Mouse (Mus musculus) limb, embryonic 15.5 days (tissue): ENCODE data around the gene Zfp719. TPM values are rescaled to one million over a fixed set of nuclear protein-coding genes. Genes with fewer than 3 reads are reported as not detected.

ENCODE experiments used
- ATAC-seq: fragments of 200-750 bp; cut with Nextera tagmentation; 2 replicates; pipeline ENCODE4 v1.8.0; 2017; ENCODE audit warnings: low read depth, moderate TSS enrichment; ENCODE audit not compliant: insufficient number of reproducible peaks, low FRiP score, low TSS enrichment
- H3K27ac ChIP-seq: fragments of 300-500 bp; sonication (generic); 2 replicates; pipeline ENCODE4 v1.5.1; 2015; ENCODE audit warnings: moderate library complexity, mild to moderate bottlenecking, inconsistent platforms
- H3K27me3 ChIP-seq: fragments of 300-500 bp; sonication (generic); 2 replicates; pipeline ENCODE4 v1.6.1; 2015; ENCODE audit warnings: inconsistent platforms
- H3K36me3 ChIP-seq: fragments of 300-500 bp; sonication (generic); 2 replicates; pipeline ENCODE4 v1.6.1; 2015; ENCODE audit warnings: inconsistent platforms
- H3K4me1 ChIP-seq: fragments of 300-500 bp; sonication (generic); 2 replicates; pipeline ENCODE4 v1.6.1; 2015; ENCODE audit warnings: inconsistent platforms
- H3K4me2 ChIP-seq: fragments of 300-500 bp; sonication (generic); 2 replicates; pipeline ENCODE4 v1.6.1; 2015; ENCODE audit warnings: mild to moderate bottlenecking, inconsistent platforms
- H3K4me3 ChIP-seq: fragments of 300-500 bp; sonication (generic); 2 replicates; pipeline ENCODE4 v1.5.1; 2015; ENCODE audit warnings: mild to moderate bottlenecking, inconsistent platforms
- H3K9ac ChIP-seq: fragments of 300-500 bp; sonication (generic); 2 replicates; pipeline ENCODE4 v1.6.1; 2015; ENCODE audit warnings: inconsistent platforms
- H3K9me3 ChIP-seq: fragments of 300-500 bp; sonication (generic); 2 replicates; pipeline ENCODE4 v1.6.1; 2016; ENCODE audit warnings: inconsistent platforms
- WGBS: fragments of 180-500 bp; shearing (Covaris S2); methylation state at CpG from one replicate; pipeline ENCODE4 v1.1.7; 2015; 5-methylcytosine and 5-hydroxymethylcytosine counted together
- polyA plus RNA-seq: library from polyadenylated mRNA; unstranded; fragments of >200 nt; fragmentation: Nextera tagmentation; extraction: Ambion mirVana; gene quantifications from 2 replicates; pipeline ENCODE4 v1.2.1, GENCODE M21; 2015

Gene Zfp719
- polyA plus RNA-seq, 1 experiment from 2014 or later = 14.2 TPM

- no peak overlapping the region for H3K4me2 ChIP-seq
- WGBS = 55% methylated on average over 1 of the region's 1 CpGs
- H3K9ac ChIP-seq = no peak overlapping the region
- 0 out of 2 replicates have a peak, but pooled peaks cover 5% of the 10 kb centered on the region for H3K4me1 ChIP-seq
- no peak overlapping the region for H3K27ac ChIP-seq
- ATAC-seq = no peak
- no peaks in the 10 kb centered on the region for H3K36me3 ChIP-seq
- no peak overlapping the region for H3K4me3 ChIP-seq
- H3K27me3 ChIP-seq = no peaks in the 10 kb centered on the region
- no peaks in the 10 kb centered on the region for H3K9me3 ChIP-seq
Observed at GRCm38 (mm10) chr7:43556901-43557300, 22.5 kb upstream of the Zfp719 start.

- H3K4me1 ChIP-seq = peaks cover 13% of the 10 kb centered on the region
- no peaks in the 10 kb centered on the region for H3K27me3 ChIP-seq
- H3K27ac ChIP-seq = peak within 1 kb of the TSS; percentile 89
- WGBS = under 1% methylated on average over 27 of the region's 27 CpGs
- peak within 1 kb of the TSS; percentile 81 for H3K4me2 ChIP-seq
- peak within 1 kb of the TSS; percentile 71 for H3K4me3 ChIP-seq
- peak; percentile 85 for ATAC-seq
- peaks cover 15% of the 10 kb centered on the region for H3K36me3 ChIP-seq
- peak within 1 kb of the TSS; percentile 76 for H3K9ac ChIP-seq
- H3K9me3 ChIP-seq = no peaks in the 10 kb centered on the region
Observed at GRCm38 (mm10) chr7:43562006-43562633, 17.3 kb upstream of the Zfp719 start, which contains the start of gene Zfp658. Zfp658 (plus strand) TSS chr7:43562256.

DNA sequence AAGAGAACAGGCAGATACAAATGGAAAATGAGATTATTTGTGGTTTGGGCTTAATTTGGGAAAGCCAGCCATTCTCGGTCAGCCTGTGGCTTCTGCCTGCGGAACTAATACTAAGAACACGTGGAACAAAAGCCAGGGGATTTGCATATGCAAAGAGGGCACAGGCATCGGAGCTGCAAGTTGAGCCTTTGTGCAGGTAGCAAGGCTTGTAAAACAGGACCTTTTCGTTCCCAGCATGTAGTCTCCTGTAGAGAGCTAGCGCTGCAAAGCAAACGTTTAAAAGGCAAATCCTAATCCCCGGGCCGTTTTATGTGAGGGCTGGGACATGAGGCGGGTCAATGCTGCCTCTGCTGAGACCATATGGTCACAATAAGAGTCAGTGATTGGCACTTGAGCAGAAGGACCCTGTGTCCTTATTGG lies 16.7 kb upstream of the Zfp719 start:
- peak overlapping the region; percentile 76 for H3K9ac ChIP-seq
- no peaks in the 10 kb centered on the region for H3K9me3 ChIP-seq
- H3K4me3 ChIP-seq = peak overlapping the region; percentile 71
- H3K36me3 ChIP-seq = peaks cover 21% of the 10 kb centered on the region
- no peaks in the 10 kb centered on the region for H3K27me3 ChIP-seq
- WGBS = under 1% methylated on average over 10 of the region's 10 CpGs
- H3K4me1 ChIP-seq = peaks cover 13% of the 10 kb centered on the region
- peak overlapping the region; percentile 81 for H3K4me2 ChIP-seq
- peak overlapping the region; percentile 89 for H3K27ac ChIP-seq
- no peak for ATAC-seq

GRCm38 (mm10) chr7:43563300-43563699 lies 16.1 kb upstream of the Zfp719 start:
- Histone ChIP-seq H3K9ac (0 out of 2 replicates have a peak overlapping the region, but pooled peaks have one; percentile 10), H3K9me3 (no peaks in the 10 kb centered on the region), H3K4me1 (peaks cover 13% of the 10 kb centered on the region), H3K4me3 (peak overlapping the region; percentile 71), H3K27me3 (no peaks in the 10 kb centered on the region), H3K36me3 (peaks cover 27% of the 10 kb centered on the region), H3K4me2 (peak overlapping the region; percentile 81), H3K27ac (no peak overlapping the region)
- no peak for ATAC-seq
- 53% methylated on average over 6 of the region's 6 CpGs for WGBS

GRCm38 (mm10) chr7:43571216-43571615 lies 8.2 kb upstream of the Zfp719 start:
- H3K9me3 ChIP-seq = no peaks in the 10 kb centered on the region; the same call in 1 of the 2 replicates
- no peak overlapping the region for H3K4me3 ChIP-seq
- no peak for ATAC-seq
- H3K4me2 ChIP-seq = no peak overlapping the region
- 93% methylated on average over 2 of the region's 2 CpGs for WGBS
- no peak overlapping the region for H3K9ac ChIP-seq
- H3K27me3 ChIP-seq = no peaks in the 10 kb centered on the region
- H3K4me1 ChIP-seq = no peaks in the 10 kb centered on the region
- H3K36me3 ChIP-seq = peaks cover 62% of the 10 kb centered on the region
- no peak overlapping the region for H3K27ac ChIP-seq

DNA sequence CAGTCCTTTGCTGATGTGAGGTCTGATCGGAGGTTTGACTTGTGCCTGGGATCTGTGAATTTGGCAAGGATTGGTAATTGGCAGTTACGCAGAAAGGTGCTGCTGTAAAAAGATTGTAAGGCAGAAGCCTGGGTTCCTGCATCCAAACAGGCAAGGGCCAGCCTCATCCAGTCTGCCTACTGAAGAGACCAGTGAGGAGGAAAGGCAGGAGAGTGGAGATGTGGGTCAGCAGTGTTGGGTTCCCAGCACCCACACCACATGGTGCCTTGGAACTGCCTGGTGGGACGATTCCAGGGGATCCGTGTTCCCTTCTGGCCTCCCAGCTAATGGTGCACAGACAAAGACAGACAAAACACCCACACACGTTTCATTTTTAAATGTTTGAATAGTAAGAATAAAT lies 1.1 kb downstream of the Zfp719 start:
- Histone ChIP-seq H3K27ac (peak overlapping the region; percentile 17; the same call in 1 of the 2 replicates), H3K4me1 (peaks cover 7% of the 10 kb centered on the region), H3K9ac (peak overlapping the region; percentile 65; the same call in 1 of the 2 replicates), H3K36me3 (peaks cover 21% of the 10 kb centered on the region), H3K9me3 (no peaks in the 10 kb centered on the region), H3K27me3 (no peaks in the 10 kb centered on the region), H3K4me2 (peak overlapping the region; percentile 57), H3K4me3 (peak overlapping the region; percentile 71)
- no peak for ATAC-seq
- 53% methylated on average over 5 of the region's 5 CpGs for WGBS

DNA sequence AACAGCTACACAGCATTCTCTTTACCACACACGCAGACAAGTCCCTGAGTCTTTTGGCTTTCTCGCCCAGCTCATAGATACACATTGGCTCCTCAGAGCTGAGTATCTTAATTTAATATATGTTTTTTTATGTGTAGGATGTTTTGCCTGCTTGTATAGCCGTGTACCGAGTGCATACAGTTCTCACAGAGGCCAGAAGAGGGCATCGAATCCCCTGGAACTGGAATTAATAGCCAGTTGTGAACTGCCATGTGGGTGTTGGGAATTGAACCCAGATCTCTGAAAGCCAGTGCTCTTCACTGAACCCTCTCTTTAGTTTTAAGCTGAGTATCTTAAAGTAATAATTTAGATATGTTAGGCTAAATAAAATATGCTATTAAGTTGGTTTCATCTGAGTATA lies 5.4 kb downstream of the Zfp719 start:
- Histone ChIP-seq H3K9ac (no peak overlapping the region), H3K9me3 (no peaks in the 10 kb centered on the region), H3K27me3 (no peaks in the 10 kb centered on the region), H3K4me2 (no peak overlapping the region), H3K36me3 (peaks cover 59% of the 10 kb centered on the region), H3K27ac (no peak overlapping the region), H3K4me3 (no peak overlapping the region), H3K4me1 (peaks cover 7% of the 10 kb centered on the region)
- no peak for ATAC-seq
- 92% methylated on average over 5 of the region's 5 CpGs for WGBS

GRCm38 (mm10) chr7:43601884-43602283 lies 22.5 kb downstream of the Zfp719 start:
- H3K27ac ChIP-seq = no peak overlapping the region
- no peak overlapping the region for H3K9ac ChIP-seq
- H3K36me3 ChIP-seq = no peaks in the 10 kb centered on the region
- no peak for ATAC-seq
- no peak overlapping the region for H3K4me2 ChIP-seq
- 37% methylated on average over 5 of the region's 5 CpGs for WGBS
- no peaks in the 10 kb centered on the region for H3K27me3 ChIP-seq
- no peak overlapping the region for H3K4me3 ChIP-seq
- peaks cover 2% of the 10 kb centered on the region; the same call in 1 of the 2 replicates for H3K4me1 ChIP-seq
- H3K9me3 ChIP-seq = no peaks in the 10 kb centered on the region

DNA sequence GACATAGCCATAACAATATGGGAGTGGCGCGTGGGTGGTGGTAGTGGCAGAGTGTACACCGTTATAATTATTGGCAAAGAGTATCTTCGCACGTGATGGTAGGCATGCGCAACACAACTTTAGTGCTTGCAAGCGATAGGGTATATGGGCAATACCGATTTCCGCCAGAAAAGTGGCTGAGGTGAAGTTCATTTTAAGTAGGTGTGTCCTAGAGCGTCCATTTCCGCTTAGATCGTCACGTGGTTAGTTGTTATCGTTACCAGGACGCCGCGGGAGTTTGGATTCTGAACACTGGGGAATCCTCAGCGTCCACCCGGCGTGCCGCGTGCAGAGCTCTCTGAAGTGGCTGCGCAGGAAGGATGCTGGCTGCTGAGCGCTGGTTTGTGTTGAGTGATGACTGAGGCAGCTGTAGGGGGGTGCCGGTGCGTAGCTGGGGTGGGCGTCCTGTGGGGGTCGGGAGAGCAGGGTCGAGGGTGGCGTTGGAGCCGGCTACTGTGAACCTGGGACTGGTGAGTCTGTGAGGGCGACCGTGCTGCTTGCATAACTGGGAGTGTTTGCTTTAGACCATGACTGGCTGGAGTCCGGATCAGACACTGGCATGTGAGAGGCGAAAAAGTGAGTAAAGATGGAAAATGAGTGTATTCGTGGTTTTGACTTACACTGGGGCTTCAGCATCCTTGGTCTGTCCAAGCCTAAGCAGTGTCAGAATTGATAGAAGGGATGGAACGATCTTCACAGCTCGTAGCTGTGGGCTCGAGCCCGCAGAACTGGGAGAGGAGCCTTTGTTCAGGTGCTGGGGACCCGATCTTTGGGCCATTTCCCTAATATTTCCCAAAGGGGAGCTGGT lies 27.7 kb downstream of the Zfp719 start, which contains the start of gene Zfp819:
Gene Zfp819, plus strand, starts transcription at position 274 of the 847 bp plus-strand sequence.
- Histone ChIP-seq H3K27me3 (peaks cover 4% of the 10 kb centered on the region; the same call in 1 of the 2 replicates), H3K27ac (no peak within 1 kb of the TSS), H3K4me2 (peak within 1 kb of the TSS; percentile 63), H3K9me3 (no peaks in the 10 kb centered on the region), H3K4me3 (peak within 1 kb of the TSS; percentile 36), H3K4me1 (peaks cover 10% of the 10 kb centered on the region; the same call in 1 of the 2 replicates), H3K36me3 (no peaks in the 10 kb centered on the region), H3K9ac (no peak within 1 kb of the TSS)
- 14% methylated on average over 41 of the region's 41 CpGs for WGBS
- ATAC-seq = peak; percentile 76; the same call in 1 of the 2 replicates

DNA sequence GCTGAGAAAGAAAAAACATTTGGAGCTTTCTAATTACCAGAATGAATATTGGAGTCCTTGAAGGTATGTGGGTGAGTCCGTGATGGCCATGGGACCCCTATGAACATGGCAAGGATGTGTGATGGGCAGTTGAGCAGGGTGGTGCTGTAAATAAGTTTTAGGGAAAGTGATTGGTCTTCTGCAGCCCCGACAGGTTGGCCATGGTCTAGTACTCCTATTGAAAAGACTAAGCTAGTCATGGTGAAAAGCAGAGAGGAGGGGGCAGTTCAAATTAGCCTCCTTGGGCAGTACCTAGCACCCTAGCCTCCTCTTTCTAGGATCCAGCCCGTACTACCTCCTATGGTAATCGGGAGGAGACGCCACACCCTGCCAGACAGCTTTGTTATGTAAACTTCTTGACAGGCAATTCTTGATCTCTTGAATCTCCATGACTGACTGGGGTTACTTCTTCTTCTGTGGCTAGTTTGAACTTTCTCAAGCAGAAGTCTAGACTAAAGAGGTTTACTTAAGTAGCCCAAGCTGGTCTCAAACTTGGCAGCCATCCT lies 28.4 kb downstream of the Zfp719 start:
- 45% methylated on average over 5 of the region's 5 CpGs for WGBS
- H3K9me3 ChIP-seq = no peaks in the 10 kb centered on the region
- H3K9ac ChIP-seq = no peak overlapping the region
- peaks cover 4% of the 10 kb centered on the region; the same call in 1 of the 2 replicates for H3K27me3 ChIP-seq
- H3K4me3 ChIP-seq = no peak overlapping the region
- H3K4me1 ChIP-seq = peaks cover 10% of the 10 kb centered on the region; the same call in 1 of the 2 replicates
- H3K36me3 ChIP-seq = no peaks in the 10 kb centered on the region
- H3K27ac ChIP-seq = no peak overlapping the region
- H3K4me2 ChIP-seq = no peak overlapping the region; the same call in 1 of the 2 replicates
- no peak for ATAC-seq

DNA sequence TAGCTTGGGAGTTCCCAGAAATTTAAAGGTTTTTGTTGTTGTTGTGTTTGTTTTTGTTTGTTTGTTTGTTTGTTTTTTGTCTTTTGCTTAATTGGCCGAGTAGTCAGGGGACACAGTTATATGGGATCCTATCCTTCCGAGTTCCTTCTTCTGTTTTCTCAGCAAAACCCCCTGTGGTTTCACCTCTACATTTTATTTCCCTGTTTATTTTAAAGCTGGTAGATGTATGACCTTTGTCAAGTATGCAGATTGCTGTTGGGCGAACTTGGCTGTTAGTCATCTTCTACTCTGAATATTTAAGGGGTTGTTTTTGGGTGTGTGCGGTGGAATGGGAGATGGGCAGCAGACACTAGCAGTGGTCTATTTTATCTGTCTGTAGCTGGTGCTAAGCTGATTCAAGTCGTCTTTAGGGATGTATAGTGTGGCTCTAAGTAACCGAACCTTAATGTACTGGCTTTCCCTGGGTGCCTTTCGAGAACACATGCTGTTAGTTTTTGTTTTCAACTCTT lies 29.0 kb downstream of the Zfp719 start:
- Histone ChIP-seq H3K9ac (no peak overlapping the region), H3K36me3 (no peaks in the 10 kb centered on the region), H3K4me2 (no peak overlapping the region), H3K27ac (no peak overlapping the region), H3K4me3 (no peak overlapping the region), H3K9me3 (no peaks in the 10 kb centered on the region), H3K4me1 (peaks cover 10% of the 10 kb centered on the region; the same call in 1 of the 2 replicates), H3K27me3 (peaks cover 4% of the 10 kb centered on the region; the same call in 1 of the 2 replicates)
- 72% methylated on average over 7 of the region's 7 CpGs for WGBS
- no peak for ATAC-seq
